Mouse (Mus musculus) gastrocnemius, postnatal 25 days (tissue): ENCODE results near the gene Pkhd1. TPM values are rescaled to one million over a fixed set of nuclear protein-coding genes. Genes with fewer than 3 reads are reported as not detected.

ENCODE experiments used
- DNase-seq: peaks from one replicate; pipeline ENCODE4 v3.0.0; 2022
- long read RNA-seq, 2 experiments: library from polyadenylated mRNA; stranded (forward); transcript quantifications; one replicate each; pipeline ENCODE4 v2.0.0; 2021
- total RNA-seq, 2 experiments: library from RNA; stranded (reverse); gene quantifications; 1 replicate in 1 of 2; 2 replicates in 1 of 2; pipeline ENCODE4 v1.2.3; 2021

Pkhd1 gene
- total RNA-seq = under 1 TPM; 0.10 to 0.13 TPM
- long read RNA-seq, experiment 1 = 0 reads
- long read RNA-seq, experiment 2 = 0 reads

DNA sequence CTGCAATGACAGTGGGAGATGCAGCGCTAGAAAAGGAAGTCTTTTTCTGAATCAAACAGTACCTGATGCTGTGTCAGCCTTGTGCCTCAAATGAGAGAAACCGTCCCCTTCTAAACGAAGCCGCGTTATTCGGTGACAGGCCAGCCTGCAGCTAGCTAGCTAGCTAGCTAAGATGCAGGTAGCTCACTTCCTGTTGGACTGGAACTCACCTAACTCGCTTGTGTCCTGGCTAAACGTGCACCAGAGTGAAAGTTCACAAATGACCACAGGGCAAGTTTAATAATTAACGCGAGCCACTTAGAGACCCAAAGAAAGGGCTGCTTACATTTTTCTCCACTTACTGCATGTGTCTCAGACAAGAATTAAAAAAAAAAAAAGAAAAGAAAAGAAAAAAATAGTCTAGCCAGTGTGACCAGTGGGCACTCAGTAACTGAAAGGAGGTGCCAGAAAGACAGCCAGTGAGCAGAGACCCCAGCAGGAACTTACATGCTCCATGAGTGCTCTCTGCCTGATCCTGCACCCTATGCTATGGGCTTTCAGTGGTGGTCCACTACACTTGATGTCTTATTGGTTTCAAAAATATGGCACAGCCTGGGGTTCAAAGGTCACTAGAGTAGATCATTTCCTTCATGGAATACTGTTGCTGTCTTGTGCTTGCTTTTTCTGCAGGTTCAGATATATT lies at the start of gene Pkhd1:
Pkhd1 (minus strand) TSS at position 216 of the 682 bp plus-strand sequence.
- no peak for DNase-seq

DNA sequence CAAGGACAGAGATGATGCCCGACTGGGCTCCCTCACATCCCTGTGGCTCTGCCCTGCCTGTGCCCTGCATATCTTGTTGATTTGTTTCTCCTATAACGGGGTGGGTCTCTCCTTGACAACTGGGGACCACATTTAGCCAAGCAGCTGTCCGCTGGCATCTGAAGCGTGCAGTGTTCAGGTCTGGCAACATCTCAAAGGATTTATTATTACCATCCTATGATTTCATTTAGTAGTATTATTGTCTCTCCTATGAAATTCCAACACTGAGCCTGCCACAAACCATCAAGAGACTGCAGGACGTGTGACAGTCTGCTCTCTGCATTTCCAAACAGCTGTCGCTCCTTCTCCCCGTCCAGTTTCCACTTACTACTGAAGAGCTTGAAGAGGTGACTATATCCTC lies 49.7 kb upstream of the Pkhd1 start:
- DNase-seq = peak; percentile 10

DNA sequence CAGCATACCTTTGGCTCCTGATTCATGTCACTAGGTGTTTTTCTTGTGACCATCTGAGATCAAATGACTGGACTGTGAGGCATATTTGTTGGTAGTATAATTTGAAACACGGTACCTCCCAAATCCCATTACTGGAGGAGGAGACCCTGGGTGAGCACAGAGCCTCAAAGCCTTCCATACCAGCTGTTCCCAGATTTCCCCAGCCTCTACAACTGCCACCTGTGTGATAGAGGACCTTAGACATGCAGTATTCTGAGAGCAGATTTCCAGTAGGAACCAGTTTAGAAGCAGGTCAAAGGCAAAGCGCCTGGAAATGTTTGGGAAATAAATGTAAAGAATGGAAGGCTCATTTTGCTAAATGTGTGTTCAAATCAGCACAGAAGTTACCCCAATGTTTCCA lies 48.4 kb upstream of the Pkhd1 start:
- no peak for DNase-seq

DNA sequence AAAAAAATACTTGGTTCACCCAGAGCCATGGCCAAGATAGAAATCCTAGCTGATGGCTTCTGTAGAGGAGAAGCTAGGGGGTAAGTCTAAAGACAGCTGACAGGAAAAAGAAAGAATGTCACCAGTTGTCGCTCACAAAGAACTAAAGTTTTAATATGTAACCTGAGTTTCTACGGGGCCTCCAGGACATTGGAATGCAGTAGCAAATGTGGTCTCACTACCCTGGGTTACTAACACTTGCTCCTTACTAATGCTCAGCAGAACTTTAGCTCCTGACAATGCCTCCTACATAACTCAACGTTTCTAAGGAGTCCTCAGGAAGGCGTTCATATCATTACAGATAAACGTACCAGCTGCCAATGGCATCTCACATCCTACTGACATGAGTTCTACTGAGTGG lies 37.2 kb upstream of the Pkhd1 start:
- DNase-seq = no peak

DNA sequence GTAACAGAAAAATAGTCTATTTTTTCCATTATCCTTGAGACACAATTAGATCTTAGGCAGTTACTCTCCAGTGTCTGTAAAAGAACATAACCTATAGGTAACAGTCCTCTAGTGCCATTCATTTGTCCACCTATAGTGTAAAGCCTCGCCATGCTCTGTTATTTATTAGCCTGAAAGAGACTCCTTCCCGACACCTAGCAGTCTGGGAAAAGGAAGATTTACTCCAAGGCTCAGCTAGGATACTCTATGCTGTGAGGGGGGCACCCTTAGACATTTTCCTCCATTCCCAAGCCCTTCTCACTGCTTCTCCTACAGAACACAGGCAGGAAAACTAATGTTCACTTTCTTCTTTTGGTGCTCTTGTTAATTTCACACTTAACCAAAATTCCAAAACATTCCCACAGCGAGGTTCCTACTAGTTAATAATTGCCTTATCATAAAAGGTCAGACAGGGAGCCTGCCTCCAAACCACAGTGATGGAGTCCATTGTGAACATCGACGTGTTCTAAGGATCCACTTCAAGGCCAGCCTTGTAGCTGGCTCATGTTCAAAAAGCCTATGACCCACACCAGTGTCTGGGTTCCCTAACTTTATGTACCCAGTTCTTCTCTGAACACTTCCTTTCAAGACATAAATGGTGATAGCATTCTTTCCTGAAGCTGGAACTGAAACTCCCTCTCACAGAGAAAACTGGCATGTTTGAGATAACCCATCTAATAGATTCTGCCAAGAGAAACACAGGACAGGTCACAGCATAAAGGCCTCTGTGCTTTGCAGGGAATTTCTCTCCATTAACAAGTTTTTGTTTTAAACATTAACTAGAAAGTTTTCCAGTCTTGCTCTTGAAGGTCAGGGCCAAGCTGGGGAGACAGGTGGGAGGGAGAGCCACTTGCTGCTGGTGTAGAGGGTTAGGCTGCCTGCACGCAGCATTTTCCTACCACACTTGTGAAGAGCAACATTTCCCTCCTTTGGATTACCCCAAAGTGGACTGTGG lies 35.9 kb upstream of the Pkhd1 start:
- DNase-seq = no peak

DNA sequence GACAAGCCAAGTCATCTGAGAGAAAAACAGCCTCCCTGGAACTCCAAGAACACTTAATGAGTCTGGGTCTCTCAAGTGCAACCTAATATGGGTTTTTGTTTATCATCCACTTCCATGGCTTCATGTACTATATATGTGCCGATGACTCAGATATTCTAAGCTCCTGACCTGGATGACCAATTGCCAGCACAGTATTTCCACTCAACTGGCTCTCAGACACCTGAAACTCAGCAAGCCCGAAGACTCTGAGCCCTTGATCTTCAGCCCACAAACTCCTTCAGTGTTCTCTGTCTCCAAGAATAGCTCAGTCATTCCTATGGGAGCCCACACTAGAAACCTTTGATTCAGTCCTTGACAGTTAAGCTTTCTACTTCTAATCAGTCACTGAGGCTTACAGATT lies 17.0 kb upstream of the Pkhd1 start:
- peak; percentile 38 for DNase-seq

DNA sequence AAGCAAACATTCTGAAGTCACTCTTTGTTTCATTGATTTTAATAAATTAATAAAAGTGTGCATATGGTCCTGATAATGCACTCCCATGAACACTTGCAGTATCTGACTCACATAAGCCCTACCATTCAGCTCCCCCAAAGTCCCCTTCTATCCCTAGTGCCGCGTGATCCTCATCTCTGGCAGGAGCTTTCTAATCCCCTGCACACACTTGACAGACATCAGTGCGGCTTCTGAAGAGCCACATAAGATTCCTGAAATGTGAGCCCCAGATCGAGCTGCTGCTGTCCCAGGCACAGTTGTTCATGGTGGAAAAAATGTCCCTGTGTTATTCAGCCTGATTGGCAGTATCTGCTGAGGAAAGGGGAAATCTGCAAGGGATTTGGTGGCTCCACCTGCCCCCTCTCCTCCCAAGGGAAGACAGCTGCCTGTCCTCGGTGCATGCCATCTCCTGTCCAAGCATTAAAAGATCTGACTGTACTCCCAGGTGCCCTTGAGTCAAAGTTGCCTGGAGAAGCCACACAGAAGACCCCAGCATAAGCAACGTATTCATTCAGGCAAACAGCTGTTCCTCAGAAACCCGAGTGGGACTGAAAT lies 15.5 kb upstream of the Pkhd1 start:
- DNase-seq = peak; percentile 18

DNA sequence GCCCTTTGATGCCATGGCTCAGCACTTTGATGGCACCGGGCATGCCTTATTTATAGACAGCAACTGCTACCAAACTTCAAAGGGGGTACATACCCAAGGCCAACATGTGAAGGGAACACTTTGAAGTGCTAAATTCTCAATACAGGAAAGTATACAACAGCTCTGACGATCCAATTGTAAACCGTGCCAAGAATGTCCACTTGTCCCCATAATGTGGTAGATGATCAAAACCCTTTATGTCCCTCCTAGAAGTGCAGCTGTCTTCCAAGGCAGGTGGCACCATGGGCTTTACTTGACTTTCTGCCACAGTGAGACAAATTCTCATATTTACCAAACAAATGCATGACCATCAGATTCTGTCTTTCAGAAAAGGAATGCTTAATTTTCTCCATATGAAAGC lies 6.7 kb upstream of the Pkhd1 start:
- no peak for DNase-seq

DNA sequence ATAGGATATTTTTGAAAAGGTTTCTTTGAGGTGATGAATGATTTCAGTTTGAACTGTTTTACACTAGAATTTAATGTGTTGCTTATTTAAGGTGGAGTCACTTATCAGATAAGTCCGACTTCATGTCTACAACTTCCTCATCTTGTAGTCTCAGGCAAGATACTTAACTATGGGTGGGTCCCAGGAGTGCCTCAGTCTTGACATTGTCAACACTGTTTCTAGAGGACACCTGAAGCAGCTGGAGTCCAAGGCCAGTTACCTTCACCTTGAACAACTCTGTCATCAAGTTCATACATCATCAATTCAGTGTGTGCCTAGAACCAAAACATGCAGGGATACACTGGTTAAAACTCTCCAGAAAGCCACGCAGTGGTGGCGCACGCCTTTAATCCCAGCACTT lies 5.5 kb upstream of the Pkhd1 start:
- DNase-seq = no peak

DNA sequence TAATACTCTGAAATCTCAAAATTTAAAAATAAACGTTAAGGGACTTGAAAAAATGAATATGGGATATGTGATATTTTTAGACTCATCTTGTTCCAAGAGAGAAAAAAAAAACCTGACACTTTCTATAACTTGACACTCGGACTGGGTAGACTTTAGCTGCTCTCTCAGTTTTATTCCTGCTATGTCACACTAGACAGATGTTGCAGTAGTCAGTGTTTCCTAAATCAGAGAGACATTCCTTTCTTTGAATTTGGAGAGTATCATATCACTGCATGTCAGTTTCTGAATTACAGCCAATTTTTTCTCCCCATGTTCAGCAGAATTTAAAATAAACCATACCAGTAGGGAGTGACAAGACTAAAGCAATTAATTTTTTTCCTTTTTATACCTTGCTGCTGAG lies 2.7 kb upstream of the Pkhd1 start:
- no peak for DNase-seq

DNA sequence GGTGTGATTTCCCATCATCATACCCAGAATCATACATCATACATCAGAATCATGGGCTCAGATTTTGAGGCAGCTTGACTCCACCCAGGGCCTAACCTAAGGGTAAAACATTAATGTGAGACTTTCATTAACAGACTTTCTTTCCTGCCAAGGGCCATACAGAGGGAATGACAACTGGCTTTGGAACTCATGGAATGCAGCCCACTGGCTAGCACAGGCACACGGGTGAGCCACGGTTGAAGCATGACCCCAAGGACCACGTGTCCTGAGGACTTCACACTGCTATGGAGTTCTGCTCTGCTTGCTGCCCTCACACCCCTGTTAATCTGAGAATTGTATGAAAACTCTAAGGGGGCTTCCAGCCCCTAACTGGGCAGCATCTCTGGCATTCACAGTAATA lies 1.5 kb upstream of the Pkhd1 start:
- DNase-seq = no peak

DNA sequence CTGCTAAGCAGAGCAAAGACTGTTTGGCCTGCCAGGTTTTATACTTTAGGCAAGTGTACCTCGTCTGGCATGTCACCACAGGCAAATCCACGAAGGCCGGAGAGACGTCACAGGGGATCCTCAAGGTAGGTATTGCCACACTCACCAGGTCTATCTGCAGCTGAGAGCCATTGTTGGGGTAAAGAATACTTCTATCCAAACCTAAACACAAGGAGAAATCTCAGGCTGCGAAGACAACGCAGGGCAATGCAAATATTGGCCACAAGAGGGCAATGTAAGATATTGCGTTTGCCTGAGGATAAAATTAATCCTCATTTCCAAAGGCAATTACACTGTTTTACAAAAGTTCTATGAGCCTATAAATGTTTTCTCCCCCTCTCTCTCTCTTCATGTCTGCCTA lies 5.2 kb downstream of the Pkhd1 start:
- DNase-seq = no peak

DNA sequence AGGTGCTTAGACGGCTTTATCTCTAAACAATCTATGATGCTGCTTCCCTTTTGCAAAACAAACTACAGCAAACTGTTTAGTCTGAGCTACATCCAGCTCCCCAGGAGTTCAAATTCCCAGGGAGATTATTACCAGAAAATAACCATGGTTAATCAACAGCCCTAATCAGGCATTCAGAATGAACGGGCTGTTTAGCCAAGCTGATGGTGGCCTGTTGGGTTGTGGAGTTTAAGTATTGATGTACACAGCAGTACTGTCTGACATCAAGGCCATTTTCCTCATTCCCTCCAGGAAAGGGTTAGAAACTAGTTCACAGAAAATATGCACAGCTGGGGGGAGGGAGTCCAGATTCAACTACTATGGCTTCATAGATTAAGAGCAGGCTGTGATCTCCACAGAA lies 12.4 kb downstream of the Pkhd1 start:
- no peak for DNase-seq

DNA sequence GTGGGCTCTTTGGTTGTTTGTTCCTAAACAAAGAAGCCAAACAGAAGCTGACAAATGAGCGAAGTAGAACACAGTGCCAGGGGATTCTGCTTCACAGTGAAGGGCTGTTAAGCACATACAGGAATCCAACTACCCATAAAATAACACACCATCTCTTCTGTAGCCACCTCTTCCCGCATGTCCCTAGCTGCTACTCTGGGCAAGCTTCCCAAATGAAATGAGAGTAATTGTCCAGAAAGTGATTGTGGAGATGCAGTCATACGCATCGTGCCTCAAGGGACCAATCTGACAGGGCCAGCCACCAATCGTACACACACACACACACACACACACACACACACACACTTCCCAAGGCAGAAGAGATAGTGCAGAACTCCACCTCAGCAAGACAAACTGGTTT lies 27.4 kb downstream of the Pkhd1 start:
- no peak for DNase-seq

DNA sequence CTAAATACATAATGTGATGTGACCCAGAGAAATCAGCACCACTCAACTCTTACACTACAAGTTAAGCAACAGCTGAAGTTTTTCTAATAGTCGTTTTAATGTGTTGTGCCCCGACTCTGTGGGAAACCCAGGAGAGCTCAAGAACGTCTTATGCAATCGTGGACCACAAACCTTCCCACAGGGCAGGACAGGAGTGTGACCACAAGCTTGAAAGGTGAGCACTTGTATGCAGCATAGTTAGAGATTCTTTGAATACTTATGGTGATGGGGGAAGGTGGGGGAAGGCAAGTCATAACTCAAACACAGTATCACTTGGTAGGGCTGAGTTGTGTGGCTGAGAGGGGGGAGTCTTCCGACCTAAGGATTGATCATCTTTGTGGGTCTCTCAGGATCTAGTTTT lies 46.4 kb downstream of the Pkhd1 start:
- DNase-seq = no peak

DNA sequence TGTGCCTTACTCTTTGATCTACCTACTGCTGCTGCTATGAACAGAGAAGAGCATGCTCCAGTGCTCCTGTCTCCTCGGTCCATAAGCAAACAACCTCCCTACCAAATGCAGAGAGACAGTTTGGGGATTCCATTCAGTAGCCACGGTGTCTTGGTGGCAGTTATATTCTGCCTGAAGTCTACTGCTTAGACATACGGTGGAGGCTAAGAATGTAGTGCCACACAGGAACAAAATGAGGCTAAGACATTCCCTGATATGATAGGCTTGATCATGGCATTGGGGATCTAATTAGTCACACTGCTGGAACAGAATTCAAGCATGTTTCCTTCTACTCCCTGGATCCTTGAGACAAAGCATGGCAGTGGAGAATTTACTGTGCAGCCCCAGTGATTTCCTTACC lies 48.4 kb downstream of the Pkhd1 start:
- no peak for DNase-seq

DNA sequence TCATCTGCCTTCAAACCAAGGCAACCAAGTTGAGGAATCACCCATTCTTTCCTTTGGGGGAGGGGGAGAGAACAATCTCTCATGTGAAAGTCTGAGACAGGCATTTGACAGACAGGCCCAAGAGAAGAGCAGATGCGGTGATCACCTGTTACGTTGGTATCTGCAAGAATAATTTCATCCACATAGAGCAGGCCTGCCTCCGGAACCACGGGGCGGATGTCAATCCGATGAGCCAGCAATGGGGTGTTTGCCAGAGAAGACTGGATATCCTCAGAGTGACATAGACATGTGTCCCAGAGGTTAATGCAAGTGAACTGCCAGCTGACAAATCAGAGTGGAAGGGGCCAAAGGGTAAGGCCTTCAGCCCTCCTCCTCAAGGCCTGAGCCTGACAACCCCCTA lies 59.4 kb downstream of the Pkhd1 start:
- no peak for DNase-seq

DNA sequence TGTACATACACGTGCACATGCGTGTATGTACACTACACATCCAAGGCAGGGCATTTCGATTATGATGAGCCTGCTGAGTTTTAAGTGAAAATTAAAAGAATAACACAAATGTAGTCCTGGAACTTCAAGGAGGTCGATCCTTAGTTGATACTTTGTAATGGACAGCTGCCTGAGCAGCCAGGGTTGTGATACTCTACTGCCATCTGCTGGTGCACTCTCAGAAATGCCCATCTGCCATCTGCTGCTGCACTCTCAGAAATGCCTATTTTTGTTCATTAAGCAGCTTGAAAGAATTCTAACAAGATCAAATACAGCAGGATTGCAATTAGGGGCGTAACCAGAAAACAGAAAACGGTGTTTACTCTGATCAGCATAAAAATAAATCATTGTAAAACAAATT lies 63.5 kb downstream of the Pkhd1 start:
- no peak for DNase-seq

DNA sequence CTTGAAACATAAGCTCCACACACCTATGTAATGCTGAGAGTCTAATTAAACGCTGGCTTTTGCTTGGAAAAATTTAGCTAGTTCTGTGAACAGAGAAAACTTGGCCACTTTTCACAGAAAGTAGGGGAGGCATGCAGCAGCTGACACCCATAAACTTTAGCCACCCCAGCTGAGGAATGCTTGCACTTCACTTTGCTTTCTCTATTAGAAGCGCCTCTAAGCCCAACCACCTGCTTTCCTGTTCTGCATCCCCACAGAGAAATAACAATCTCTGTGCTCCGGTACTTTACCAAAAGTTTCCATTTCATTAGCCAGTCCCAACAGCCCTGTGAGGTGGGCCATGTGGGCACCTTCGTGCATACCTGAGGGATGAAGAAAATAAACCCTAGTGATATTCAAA lies 66.5 kb downstream of the Pkhd1 start:
- DNase-seq = no peak

DNA sequence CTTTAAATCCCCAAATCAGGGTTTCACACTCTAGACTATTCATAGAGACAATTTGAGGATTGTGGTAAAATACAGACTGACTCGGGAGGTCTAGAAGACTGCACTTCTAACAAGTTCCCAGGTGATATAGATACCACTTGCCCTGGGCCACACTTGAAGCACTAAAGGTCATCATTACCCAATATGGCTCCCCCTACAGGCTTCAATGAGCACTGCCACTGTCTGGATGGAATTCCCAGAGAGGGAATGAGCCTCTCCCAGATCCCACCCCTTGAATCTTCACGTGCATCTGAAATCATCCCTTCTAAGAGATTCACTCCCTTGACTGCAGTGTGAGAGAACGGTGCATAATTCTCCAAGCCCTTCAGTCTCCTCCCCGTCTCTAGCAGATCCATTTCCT lies 73.3 kb downstream of the Pkhd1 start:
- no peak for DNase-seq

DNA sequence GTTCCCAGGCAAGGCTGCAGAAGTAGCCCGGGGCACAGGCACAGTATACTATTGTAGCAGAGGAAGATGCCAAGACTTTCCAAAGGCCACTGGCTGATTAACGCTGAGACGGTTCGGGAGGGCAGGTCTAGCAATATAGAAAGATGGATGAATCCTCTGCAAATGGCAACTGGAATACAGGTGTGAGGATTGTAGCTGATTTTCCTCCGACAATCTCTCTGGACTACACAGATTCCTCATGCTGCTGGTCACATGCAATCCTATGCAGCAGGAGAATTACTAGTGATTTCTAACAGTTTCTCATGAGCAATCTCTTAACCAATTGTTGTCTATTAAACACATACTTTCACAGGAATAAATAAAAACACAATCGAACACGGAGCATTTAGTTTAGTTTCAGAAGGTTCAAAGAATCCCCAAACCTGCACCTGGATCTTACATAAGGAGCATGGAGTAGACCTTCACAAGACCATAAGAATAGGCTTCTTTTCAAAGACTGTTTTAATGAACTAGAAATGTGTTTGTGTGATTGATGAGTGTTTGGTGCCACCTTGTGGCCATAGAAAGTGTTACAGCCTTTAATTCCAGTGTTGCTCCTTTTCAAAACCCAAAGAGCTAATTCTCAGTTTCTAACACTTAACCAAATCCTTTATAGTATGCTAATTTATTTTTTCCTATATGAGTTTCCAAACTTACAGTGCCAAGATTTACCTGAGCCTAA lies 104.3 kb downstream of the Pkhd1 start:
- no peak for DNase-seq

DNA sequence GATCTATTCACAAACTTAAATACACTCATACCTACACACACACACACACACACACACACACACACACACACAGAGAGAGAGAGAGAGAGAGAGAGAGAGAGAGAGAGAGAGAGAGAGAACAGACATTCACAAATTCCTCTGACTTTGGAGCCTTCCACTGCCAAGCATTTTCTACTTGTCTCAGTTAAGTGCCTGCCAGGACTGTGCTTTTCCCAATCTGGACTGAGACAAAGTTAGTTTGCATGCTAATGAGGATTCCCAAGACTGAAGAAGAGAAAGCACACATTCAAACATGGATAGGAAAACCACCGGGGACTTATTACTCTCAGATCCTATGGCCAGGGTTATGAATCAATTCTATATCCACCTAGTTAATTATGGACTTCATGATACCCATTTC lies 118.9 kb downstream of the Pkhd1 start:
- DNase-seq = no peak

DNA sequence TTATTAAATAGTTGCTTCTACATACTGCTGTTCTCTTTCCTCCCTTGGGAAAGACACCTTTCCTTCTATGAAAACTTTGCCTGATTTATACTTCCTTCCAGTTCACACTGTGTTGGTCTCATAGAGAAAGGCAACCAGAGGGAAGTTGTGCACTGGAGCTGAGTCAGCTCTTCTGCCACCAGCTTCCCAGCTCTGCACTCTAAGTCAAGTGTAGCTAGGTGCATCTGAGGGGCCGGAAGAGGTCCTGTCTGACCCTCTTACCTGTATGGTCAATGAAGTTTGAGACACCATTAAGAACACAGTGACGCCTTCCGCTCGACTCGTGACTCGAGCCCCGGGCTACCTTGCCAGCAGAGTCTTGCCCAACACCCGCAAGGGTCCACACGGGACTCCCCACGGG lies 131.8 kb downstream of the Pkhd1 start:
- no peak for DNase-seq
